Mouse (Mus musculus): ENCODE data around the gene Tuba3a. TPM values are rescaled to one million over a fixed set of nuclear protein-coding genes. Genes with fewer than 3 reads are reported as not detected.
A peak's percentile ranks its signal among the peaks of the same experiment; 100 is the strongest.

The Tuba3a gene
- total and polyA plus RNA-seq, 2 experiments from 2014 or later: not detected

DNA sequence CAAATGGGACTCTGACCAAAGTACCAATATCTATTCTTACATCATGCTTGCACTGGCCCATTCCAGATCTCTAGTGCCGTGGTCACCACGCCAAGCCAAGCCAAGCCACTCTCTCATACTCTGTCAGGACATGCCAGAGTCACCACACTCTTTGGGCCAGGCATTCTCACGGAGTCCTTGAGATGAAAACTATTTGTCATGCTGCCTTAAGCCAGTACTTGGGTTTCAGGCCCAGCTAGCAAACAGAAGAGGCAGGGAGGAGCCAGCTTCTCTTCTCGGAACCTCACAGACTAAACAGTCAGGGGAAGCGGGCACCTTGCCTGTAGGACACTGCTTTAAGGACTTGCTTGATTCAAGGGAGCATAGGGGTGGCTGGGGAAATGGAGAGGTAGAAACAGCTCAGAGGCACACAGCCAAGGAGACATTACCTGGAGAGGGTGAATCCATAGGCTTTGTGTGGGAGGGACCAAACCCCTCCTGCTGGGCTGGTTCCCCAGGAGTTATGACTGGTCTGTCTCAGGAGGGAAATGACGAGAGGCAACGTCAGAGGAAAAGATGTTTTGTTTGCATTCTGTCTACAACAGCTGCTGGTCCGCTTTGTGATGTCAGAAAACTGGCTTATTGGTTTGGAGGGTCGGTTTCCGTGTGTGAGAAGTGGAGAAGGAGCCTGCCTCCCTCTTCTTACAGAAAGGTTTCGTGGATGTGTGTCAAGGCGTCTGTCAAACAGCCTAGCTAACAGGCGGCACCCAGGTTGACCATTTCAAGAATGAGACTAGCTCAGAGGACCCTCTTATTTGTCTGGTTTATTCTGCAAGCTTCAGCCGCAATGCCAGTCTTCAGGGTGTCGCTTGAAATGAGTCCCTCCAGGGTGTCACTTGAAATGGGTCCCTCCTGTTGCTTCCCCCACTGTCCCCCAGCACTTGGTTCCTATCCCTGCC lies 33.4 kb upstream of the Tuba3a start:
- 75% methylated on average over 15 of the region's 15 CpGs for WGBS

DNA sequence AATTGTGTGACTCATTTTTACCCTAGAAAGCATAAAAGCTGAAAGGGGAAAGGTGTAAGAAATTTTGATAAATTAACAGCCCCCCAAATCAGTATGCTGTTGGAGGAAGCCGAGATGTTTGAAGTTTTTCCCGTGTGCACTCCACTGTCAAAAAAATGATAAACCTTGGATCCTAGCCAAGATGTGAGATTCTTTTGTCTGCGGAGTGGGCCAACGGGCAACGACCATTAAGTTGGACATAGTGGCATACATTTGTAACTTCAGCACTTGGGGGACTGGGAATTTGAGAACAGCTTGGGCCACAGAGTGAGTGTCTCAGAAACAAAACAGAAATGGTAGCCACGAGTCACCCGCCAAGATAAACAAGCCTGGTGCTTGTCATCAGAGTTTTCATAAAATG lies 31.2 kb upstream of the Tuba3a start:
- Histone ChIP-seq H3K9ac (replicated peaks; ENCODE audit: low read length, poor library complexity, severe bottlenecking) (no peak overlapping the region), H3K36me3 (ENCODE audit: insufficient read depth, low read length) (no peaks in the 10 kb centered on the region), H3K4me1 (ENCODE audit: insufficient read depth, low read length) (peaks cover 14% of the 10 kb centered on the region; the same call in 1 of the 2 replicates), H3K4me3 (ENCODE audit: low read depth, low read length) (no peak overlapping the region), H3K9me3 (ENCODE audit: low read length) (no peaks in the 10 kb centered on the region), H3K27me3 (ENCODE audit: insufficient read depth, low read length) (peaks cover 13% of the 10 kb centered on the region), H3K4me2 (ENCODE audit: low read depth, low read length, poor library complexity, severe bottlenecking) (no peak overlapping the region), H3K27ac (ENCODE audit: low read depth, low read length) (no peak overlapping the region)
- no peak for DNase-seq (ENCODE audit: low spot score)
- TF ChIP-seq CTCF (IDR thresholded peaks at IDR 0.05): no peak
- ATAC-seq (ENCODE audit: low FRiP score): no peak
- 59% methylated on average over 7 of the region's 7 CpGs for WGBS

More for the DNA sequence above, 33.4 kb upstream of the Tuba3a start:
- Histone ChIP-seq H3K27me3 (ENCODE audit: insufficient read depth, low read length) (peaks cover 14% of the 10 kb centered on the region), H3K4me1 (ENCODE audit: insufficient read depth, low read length) (peaks cover 7% of the 10 kb centered on the region; the same call in 1 of the 2 replicates), H3K4me2 (ENCODE audit: low read depth, low read length, poor library complexity, severe bottlenecking) (no peak overlapping the region), H3K36me3 (ENCODE audit: insufficient read depth, low read length) (no peaks in the 10 kb centered on the region), H3K9ac (replicated peaks; ENCODE audit: low read length, poor library complexity, severe bottlenecking) (no peak overlapping the region), H3K27ac (ENCODE audit: low read depth, low read length) (no peak overlapping the region), H3K4me3 (ENCODE audit: low read depth, low read length) (no peak overlapping the region), H3K9me3 (ENCODE audit: low read length) (no peaks in the 10 kb centered on the region)
- ATAC-seq (ENCODE audit: low FRiP score) (no peak), DNase-seq (ENCODE audit: low spot score) (no peak)
- no peak for TF ChIP-seq CTCF (IDR thresholded peaks at IDR 0.05)

DNA sequence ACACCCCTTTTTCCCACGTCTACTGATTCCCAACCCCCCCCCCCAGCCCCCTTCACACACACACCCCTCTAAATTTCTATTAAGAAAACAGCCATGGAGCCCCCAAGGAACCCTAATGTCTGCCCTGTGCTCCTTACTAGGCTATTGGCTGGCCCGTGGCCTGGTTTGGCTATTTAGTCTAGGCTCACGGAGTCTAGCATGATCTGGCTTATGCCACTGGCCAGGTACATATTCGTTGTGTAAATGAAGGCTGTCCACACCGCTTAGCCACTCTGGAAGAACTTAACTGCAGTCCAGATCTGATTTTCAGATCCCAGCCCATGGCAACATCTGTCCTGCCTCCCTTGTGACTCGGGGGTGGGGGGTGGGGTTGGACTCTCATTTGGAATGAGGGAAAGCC lies 28.9 kb upstream of the Tuba3a start:
- Histone ChIP-seq H3K4me1 (ENCODE audit: insufficient read depth, low read length) (peaks cover 8% of the 10 kb centered on the region; the same call in 1 of the 2 replicates), H3K9me3 (ENCODE audit: low read length) (no peaks in the 10 kb centered on the region), H3K9ac (replicated peaks; ENCODE audit: low read length, poor library complexity, severe bottlenecking) (no peak overlapping the region), H3K36me3 (ENCODE audit: insufficient read depth, low read length) (no peaks in the 10 kb centered on the region), H3K4me3 (ENCODE audit: low read depth, low read length) (no peak overlapping the region), H3K4me2 (ENCODE audit: low read depth, low read length, poor library complexity, severe bottlenecking) (no peak overlapping the region), H3K27ac (ENCODE audit: low read depth, low read length) (no peak overlapping the region), H3K27me3 (ENCODE audit: insufficient read depth, low read length) (no peaks in the 10 kb centered on the region)
- 86% methylated on average over 5 of the region's 6 CpGs for WGBS
- TF ChIP-seq CTCF (IDR thresholded peaks at IDR 0.05): no peak
- no peak for ATAC-seq (ENCODE audit: low FRiP score)
- DNase-seq (ENCODE audit: low spot score): no peak

GRCm38 (mm10) chr6:125314231-125314563 lies 28.4 kb upstream of the Tuba3a start:
- H3K4me1 ChIP-seq (ENCODE audit: insufficient read depth, low read length): peaks cover 8% of the 10 kb centered on the region; the same call in 1 of the 2 replicates
- WGBS: 56% methylated on average over 7 of the region's 7 CpGs
- no peaks in the 10 kb centered on the region for H3K36me3 ChIP-seq (ENCODE audit: insufficient read depth, low read length)
- no peak for DNase-seq (ENCODE audit: low spot score)
- ATAC-seq (ENCODE audit: low FRiP score): peak; percentile 9; the same call in 1 of the 2 replicates
- H3K9ac ChIP-seq (replicated peaks; ENCODE audit: low read length, poor library complexity, severe bottlenecking): peak overlapping the region; percentile 33; the same call in 1 of the 2 replicates
- no peak for TF ChIP-seq CTCF (IDR thresholded peaks at IDR 0.05)
- no peak overlapping the region for H3K27ac ChIP-seq (ENCODE audit: low read depth, low read length)
- no peaks in the 10 kb centered on the region for H3K9me3 ChIP-seq (ENCODE audit: low read length)
- peak overlapping the region; percentile 31; the same call in 1 of the 2 replicates for H3K4me3 ChIP-seq (ENCODE audit: low read depth, low read length)
- H3K4me2 ChIP-seq (ENCODE audit: low read depth, low read length, poor library complexity, severe bottlenecking): peak overlapping the region; percentile 46
- H3K27me3 ChIP-seq (ENCODE audit: insufficient read depth, low read length): no peaks in the 10 kb centered on the region

DNA sequence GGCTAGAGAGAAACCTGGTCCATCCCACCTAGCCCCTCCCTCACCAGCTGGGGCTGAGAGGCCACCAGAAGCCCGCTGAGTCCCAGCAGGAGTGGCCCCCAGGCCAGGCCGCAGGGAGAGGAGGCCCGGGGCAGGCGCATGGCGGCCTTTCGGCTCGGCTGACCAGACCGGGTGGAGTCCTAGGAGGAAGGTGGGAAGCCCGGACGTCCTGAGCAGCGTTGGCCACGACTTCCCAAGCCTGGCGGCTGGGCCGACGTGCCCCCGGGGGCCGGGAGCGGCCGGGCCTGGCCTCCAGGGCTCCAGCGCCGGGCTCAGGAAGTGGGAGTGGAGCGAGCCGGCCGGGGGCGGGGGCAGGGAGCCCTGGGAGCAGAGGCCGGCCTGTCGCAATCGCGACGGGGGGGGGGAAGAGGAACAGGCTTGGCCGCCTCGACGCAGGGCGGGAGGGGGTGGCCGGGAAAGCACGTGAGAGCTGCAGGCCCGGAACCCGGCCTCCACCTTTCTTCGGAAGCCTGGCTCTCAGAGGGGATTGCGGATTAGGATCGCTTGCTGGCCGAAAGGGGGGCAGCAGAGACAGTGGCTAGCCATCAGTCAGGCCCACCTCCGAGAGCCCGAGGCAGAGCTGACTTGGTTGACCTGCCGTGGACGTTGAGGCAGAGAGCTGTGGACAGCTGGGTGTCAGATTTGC lies 27.8 kb upstream of the Tuba3a start, which contains the start of gene Ltbr:
TSS of gene Ltbr (minus strand) at position 340 of the 685 bp plus-strand sequence.
- ATAC-seq (ENCODE audit: low FRiP score) (peak; percentile 72), DNase-seq (ENCODE audit: low spot score) (peak; percentile 46)
- peak within 1 kb of the TSS; percentile 46 for H3K4me2 ChIP-seq (ENCODE audit: low read depth, low read length, poor library complexity, severe bottlenecking)
- H3K9ac ChIP-seq (replicated peaks; ENCODE audit: low read length, poor library complexity, severe bottlenecking): peak within 1 kb of the TSS; percentile 33
- WGBS: 5% methylated on average over 40 of the region's 46 CpGs
- no peak for TF ChIP-seq CTCF (IDR thresholded peaks at IDR 0.05)
- no peak within 1 kb of the TSS for H3K27ac ChIP-seq (ENCODE audit: low read depth, low read length)
- peak within 1 kb of the TSS; percentile 31 for H3K4me3 ChIP-seq (ENCODE audit: low read depth, low read length)
- H3K4me1 ChIP-seq (ENCODE audit: insufficient read depth, low read length): peaks cover 8% of the 10 kb centered on the region; the same call in 1 of the 2 replicates
- no peaks in the 10 kb centered on the region for H3K9me3 ChIP-seq (ENCODE audit: low read length)
- no peaks in the 10 kb centered on the region for H3K36me3 ChIP-seq (ENCODE audit: insufficient read depth, low read length)
- no peaks in the 10 kb centered on the region for H3K27me3 ChIP-seq (ENCODE audit: insufficient read depth, low read length)
